Mouse (Mus musculus): ENCODE data around the gene Odf2. TPM values are rescaled to one million over a fixed set of nuclear protein-coding genes. Genes with fewer than 3 reads are reported as not detected.

The Odf2 gene
- polyA plus RNA-seq, 1 experiment: 30.6 TPM

Other genes starting within 250 kb of the Odf2 start
- gene Gm13420, start 137.5 kb upstream of the Odf2 start, polyA plus RNA-seq (2012; rRNA removed): 0.09 TPM in 1 of 2 replicates, not detected in the other
- not detected in 2 replicates for gene Gm13547, start 129.9 kb upstream of the Odf2 start, polyA plus RNA-seq (2012; rRNA removed)
- gene Coq4, start 101.7 kb upstream of the Odf2 start, polyA plus RNA-seq (2012; rRNA removed): 23.1 and 34.4 TPM in 2 replicates
- 54.2 and 73.3 TPM in 2 replicates for gene Trub2, start 100.7 kb upstream of the Odf2 start, polyA plus RNA-seq (2012; rRNA removed)
- 64.2 and 65.8 TPM in 2 replicates for gene Slc27a4, start 86.6 kb upstream of the Odf2 start, polyA plus RNA-seq (2012; rRNA removed)
- 41.9 and 61.3 TPM in 2 replicates for gene Urm1, start 69.1 kb upstream of the Odf2 start, polyA plus RNA-seq (2012; rRNA removed)
- gene Cercam, start 20.1 kb upstream of the Odf2 start, polyA plus RNA-seq (2012; rRNA removed): 15.0 and 22.4 TPM in 2 replicates
- 19.3 and 24.5 TPM in 2 replicates for gene Gle1, start 46.2 kb downstream of the Odf2 start, polyA plus RNA-seq (2012; rRNA removed)
- gene Sptan1, start 76.3 kb downstream of the Odf2 start, polyA plus RNA-seq (2012; rRNA removed): 150 and 210 TPM in 2 replicates
- 37.6 and 45.3 TPM in 2 replicates for gene Wdr34, start 159.7 kb downstream of the Odf2 start, polyA plus RNA-seq (2012; rRNA removed)
- 28.5 and 37.2 TPM in 2 replicates for gene Set, start 168.2 kb downstream of the Odf2 start, polyA plus RNA-seq (2012; rRNA removed)
- gene Pkn3, start 188.5 kb downstream of the Odf2 start, polyA plus RNA-seq (2012; rRNA removed): 9.1 and 12.3 TPM in 2 replicates
- 56.4 and 66.5 TPM in 2 replicates for gene Zdhhc12, start 204.4 kb downstream of the Odf2 start, polyA plus RNA-seq (2012; rRNA removed)
- gene Zer1, start 235.4 kb downstream of the Odf2 start, polyA plus RNA-seq (2012; rRNA removed): 58.1 TPM in 2 replicates
- gene Tbc1d13, start 244.5 kb downstream of the Odf2 start, polyA plus RNA-seq (2012; rRNA removed): 47.7 and 59.5 TPM in 2 replicates

Data from gonadal fat pad, adult 2 months (tissue).